Mouse (Mus musculus) lung, postnatal 14 days (tissue): Measurements from ENCODE around the gene Aldh16a1.
"Not testable (repeated sequence)": the region's sequence is repeated elsewhere in the genome, so short reads cannot be mapped to it uniquely, and the experiment has no call there.

Source experiments
- DNase-seq: peaks from one replicate; pipeline ENCODE4 v3.0.0; 2021

Gene Aldh16a1

DNA sequence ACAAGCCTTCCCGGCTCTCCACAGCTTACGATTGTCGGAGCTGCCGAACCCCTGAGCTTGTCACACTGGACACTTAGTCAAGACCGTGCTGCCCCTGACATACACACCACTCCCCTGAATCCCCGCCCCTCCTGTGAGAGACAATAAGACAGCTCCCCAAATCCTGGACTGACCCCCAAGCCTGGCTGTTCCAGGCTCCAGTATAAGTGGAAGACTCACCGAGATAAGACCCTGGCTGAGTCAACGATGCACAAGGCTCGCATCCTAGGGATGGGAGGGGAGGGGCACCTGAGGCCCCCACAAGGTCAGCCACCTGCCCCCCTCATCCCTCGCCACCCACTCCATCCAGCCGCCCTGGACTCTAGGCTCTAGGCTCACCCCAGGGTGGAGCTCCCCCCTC is 22.5 kb downstream of the Aldh16a1 start:
- DNase-seq: no peak

DNA sequence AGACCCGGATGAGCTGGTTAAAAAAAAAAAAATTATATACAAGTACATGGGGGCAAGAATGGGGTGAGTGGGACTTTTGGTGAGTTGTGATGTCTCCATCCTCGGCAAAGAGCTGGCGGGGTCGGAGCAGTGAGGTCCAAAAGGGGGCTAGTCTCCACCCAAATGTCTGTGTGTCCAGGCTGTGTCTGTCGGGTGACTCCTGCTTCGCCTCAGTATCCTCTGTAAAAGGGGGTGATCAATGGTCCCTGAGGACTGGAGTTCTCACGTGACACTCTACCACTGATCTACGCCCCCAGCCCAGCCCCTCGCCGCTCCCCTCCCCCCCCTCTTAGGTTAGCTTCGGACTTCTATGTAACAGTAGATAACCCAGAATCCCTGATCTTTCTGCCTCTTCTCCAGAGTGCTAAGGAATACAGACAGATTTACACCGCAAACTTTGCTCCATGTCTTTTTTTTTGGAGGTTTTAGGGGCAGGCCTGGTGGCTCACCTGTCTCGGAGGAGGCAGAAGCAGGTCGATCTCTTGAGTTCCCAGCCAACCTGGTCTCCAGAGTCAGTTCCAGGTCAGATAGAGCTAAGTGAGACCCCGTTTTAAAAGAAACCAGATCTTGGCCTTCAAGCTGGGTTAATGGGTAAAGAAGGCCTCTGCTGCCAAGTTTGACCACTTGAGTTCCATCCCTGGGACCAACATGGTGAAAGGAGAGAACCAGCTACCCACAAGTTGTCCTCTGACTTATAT is 24.4 kb downstream of the Aldh16a1 start:
- DNase-seq: no peak

DNA sequence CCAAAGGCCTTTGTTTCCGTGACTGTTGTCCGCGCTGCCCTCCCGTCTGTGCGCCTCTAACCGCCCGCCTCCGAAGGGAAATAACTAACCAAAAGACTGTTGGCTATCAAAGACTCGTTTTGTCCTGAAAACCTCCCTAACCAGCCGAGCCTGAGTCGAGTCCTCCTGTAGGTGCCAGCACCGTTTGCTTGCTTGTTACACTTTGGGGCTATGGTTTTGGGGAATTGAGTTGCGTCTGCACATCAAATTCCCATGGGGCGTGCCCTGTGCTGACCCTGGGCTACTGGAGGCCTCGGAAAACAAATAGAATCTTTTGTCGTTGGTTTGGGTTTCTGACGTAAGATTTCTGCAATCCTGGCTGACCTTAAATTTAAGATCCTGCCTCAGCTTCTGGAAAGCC is 25.1 kb downstream of the Aldh16a1 start:
- DNase-seq: no peak

DNA sequence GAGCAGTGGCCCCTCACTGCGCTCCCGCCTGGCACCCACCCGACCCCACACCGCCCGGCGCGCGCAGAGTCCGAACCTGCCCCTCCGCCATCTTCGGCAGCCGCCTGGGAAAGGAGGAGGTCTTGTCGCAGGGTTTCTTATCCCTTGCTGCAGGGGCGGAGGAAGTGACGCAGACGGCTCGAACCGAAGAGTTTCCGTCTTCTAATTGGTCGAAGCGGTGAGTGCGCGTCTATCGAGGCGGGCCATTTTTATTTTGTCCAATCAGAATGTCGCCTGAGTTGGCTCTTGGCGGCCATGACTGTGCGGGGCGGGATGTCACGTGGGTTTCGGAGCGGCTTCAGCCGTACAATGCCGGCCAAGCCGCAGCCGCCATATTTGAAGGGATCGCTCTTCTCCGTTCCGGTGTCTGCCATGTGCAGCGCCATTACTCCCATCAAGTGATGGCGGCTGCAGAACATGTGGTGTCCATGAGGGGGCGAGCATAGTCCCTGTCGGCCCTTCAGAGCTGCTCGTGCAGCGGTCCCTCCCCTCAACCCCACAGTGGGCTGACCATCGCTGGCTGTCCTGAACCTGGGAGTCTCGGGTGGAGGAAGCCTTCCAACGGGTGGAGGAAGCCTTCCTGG is 25.6 kb downstream of the Aldh16a1 start, which contains the start of gene Rpl13a:
Gene Rpl13a, minus strand, starts transcription at position 138 of the 623 bp plus-strand sequence.
- peak; percentile 97 for DNase-seq

DNA sequence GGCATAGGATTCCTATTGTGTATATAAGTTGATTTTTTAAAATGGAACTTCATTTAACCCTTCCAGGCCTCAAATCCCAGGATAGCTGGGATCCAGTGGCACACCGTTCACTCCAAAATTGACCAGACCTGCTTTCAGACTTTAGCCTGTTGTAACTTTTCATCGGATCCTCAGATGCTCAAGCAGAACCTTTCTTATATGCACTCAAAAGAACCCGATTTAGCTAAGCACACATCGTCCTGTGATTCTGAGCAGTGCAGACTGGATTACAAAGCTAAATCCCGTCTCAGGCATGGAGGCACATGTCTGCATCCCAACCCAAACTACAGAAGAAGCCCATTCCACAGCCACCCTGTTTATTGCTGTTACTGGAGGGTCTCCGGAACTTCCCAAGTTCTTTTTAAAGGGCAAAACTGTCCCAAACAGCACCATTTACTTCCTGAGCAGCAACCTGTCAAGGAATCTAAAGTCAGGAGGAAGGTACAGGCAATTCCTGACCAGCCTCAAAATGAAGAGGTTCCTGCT is 26.6 kb downstream of the Aldh16a1 start:
- no peak for DNase-seq

DNA sequence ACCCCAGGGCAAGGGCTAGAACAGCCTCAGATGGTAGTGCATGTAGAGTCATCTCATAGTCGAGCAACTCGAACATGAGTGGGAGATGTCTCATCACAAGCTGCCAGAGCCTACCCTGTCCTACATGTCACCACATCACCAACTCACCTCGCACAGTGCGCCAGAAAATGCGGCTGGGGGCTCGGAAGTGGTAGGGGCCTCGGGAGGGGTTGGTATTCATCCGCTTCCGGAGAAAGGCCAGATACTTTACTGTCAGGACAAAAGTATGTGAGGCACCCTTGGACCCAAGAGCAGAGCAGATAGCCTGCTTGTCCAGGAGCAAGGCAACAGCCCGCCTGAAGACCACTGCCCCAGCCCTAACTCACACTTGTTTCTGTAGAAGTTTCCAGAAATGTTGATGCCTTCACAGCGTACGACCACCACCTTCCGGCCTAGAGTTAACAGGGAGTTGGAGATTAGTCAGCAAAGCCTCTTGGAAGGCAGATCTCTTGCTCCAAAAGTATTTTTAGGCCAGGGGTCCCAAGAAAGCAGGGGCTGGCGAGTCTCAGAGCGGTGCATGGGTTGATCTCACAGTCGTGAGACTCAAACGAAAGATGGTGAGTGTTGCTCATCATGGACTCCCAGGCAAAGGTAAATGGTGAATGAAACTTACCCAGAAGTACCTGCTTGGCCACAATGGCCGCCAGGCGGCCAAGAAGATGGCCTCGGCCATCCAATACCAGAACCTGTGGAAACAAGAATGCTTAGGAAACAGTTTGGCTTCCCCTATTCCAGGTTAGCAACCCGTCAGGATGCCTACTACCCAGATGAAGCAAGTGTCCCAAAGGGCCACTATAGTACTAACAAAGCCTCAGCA is 27.3 kb downstream of the Aldh16a1 start:
- no peak for DNase-seq

DNA sequence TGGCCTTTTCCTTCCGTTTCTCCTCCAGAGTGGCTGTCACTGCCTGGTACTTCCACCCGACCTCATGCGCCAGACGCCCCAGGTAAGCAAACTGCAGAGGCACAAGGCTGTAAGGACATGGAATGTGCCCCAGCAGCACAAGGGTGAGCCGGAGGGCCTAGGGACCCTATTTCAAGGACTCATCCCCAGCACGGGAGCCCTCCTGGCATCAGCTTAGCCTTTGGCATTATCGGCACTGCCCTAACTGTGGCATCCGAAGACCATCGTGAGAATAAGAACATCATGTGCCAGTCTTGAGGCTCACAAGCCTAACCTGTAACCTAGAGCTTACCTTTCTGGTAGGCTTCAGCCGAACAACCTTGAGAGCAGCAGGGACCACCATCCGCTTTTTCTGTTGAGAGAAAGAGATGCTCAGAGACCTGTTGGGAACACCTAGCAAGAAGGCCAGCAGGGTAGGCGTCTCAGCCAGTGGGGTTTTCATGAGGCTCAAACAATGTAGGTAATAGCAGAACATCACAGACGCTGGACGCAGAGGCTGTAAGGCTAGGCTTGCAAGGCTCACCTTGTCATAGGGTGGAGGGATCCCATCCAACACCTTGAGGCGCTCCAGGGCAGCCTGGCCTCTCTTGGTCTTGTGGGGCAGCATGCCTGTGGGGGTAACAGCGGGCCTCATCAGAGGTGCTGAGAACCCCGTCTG is 28.1 kb downstream of the Aldh16a1 start:
- DNase-seq: no peak

DNA sequence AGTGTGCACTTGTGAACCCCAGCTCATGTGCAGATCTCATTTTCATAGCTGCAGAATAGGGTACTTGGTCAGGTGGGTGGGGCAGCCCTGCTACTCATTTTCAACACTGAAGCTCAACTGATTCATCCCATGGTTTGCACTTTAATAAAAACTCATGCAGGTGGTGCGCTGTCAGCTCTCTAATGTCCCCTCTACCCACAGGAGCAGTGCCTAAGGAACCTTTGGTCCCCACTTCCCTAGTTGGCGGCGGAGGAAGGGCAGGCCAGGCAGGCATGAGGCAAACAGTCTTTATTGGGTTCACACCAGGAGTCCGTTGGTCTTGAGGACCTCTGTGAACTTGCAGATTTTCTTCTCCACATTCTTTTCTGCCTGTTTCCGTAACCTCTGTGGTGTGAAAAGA is 28.7 kb downstream of the Aldh16a1 start:
- not testable (repeated sequence) for DNase-seq

DNA sequence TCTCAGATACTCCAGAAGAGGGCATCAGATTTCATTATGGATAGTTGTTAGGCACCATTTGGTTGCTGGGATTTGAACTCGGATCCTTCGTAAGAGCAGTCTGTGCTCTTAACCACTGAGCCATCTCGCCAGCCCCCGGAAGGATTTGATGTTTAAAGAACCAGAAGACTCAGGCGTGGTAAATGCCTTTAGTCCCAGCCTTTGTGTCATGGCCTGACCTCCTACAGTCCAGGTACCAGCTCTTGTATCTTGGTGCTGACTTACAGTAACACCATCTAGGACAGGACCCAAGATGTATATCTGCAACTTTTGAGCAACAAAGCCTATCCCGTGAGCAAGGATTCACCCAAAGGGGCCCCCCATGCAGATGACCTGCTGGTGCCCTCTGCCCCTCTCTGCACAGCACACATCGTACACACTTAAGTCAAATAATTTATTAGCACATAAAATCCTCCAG is 29.2 kb downstream of the Aldh16a1 start:
- DNase-seq: no peak

DNA sequence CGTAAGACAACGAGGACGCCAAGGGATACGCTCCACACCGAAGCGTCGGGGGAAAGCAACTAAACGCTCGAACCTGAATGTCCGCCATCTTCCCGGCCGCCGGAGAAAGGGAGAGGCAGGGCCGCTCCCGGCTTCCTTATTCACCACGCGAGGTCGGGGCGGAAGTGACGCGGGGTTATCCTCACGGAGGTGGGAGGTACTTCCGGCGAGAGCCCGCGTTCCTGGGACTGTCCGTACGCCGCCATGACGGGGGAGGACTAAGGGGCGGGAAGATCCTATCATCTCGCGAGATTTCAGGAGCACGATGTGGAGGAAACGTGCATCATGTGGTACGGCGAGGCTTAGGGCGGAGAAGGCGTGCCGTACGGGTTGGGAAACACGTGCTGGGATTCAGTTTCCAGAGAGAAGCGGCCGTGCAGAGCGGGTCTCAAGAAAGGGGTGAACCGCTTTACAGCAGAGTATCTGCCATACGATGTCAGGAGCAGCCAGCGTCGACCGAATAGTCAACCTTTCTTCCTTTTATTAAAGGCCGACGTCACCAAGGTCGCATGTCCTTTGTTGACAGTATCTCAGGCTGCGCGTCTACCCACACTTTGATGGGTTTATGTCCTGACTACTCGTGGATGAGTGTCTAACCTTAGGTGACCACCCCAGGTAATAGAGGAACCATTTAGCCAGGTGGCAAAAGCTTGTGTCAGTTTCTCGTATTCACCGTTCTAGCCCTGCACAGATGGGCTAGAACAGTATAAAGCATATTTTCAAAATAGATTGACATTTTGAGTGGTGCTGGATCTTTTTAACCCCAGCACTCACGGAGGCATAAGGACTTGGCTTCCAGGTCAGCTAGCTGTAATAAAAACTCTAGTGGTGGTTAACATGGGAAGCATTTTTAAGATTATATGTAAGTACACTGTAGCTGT is 29.9 kb downstream of the Aldh16a1 start, which contains the start of gene Rps11:
Gene Rps11, minus strand, starts transcription at position 216 of the 920 bp plus-strand sequence.
- DNase-seq: peak; percentile 99

DNA sequence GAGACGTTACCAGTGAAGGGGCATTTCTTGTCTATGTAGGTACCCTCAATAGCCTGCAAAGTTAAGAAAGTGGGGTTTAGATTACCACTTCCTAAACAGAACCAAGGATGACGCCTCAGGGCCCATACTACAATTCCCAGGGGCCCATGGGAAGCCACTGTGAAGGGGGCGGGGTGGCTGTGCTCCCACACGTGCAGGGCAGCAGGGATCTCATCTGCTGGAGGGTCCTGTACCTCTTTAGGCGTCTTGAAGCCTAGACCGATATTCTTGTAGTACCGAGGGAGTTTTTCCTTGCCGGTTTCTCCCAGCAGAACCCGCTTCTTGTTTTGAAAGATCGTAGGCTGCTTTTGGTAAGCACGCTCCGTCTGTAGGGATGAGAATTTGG is 31.2 kb downstream of the Aldh16a1 start:
- DNase-seq: no peak

DNA sequence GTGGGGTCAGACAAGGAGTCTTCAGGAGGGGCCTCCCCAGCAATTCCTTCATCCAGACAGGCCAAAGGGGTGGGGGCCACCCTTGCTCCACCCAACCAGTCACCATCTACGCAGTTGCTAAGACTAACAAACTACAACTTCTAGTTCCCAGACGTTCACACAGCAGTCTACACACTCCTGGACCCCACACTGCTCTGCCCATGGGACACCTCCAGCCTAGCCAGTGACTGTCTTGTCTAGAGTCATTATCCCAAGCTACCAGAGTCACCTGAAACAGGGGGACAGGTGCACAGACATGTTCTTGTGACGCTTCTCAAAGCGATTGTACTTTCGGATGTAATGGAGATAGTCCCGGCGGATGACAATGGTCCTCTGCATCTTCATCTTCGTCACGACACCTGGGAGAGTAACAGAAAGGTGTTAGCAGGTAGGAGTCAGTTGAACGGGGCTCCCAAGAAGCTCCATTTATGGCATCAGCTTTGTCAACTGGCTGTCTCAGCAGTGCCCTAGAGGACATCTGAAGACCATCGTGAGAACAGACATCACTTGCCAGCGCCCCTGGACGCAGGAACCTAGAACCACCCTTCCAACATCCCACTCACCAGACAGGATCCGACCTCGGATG is 31.7 kb downstream of the Aldh16a1 start:
- no peak for DNase-seq

DNA sequence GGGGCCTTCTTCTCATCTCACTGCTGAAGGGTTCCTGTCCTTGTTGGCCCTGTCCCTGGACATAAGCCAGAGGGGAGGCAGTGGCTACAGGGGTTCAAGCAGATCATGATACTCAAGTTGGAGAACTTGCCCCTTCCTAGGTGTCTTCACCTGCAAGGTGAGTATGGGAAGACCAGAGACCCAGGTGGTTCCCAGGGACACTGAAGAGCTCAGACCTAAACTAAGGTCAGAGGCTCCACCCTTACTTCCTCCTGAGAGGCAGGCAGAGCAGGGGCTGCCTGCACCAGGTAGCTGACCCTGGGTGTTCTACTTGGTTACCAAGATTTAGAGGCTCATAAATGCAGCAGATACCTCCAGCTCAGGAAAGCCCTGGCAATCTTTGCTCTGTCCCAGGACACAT is 32.4 kb downstream of the Aldh16a1 start:
- DNase-seq: no peak

DNA sequence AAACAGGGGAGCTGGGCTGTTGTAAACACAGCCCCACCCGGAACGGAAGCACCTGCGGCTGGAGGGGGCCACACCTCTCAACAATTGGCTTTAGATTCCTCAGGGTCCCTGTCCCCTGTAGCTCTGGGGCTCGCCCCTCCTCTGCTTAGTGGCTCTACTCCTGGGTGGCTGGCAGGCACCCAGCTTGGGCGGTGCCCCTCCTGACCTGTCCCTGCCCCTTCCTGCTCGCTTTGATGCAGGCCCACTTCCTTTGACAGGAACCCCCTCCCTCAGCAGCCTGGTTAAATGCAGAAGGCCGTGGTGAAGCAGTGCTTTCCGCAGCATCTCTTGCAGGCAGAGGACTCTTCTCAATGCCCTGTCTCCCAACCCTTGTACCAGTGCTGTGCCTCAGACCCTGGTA is 33.0 kb downstream of the Aldh16a1 start:
- peak; percentile 72 for DNase-seq

DNA sequence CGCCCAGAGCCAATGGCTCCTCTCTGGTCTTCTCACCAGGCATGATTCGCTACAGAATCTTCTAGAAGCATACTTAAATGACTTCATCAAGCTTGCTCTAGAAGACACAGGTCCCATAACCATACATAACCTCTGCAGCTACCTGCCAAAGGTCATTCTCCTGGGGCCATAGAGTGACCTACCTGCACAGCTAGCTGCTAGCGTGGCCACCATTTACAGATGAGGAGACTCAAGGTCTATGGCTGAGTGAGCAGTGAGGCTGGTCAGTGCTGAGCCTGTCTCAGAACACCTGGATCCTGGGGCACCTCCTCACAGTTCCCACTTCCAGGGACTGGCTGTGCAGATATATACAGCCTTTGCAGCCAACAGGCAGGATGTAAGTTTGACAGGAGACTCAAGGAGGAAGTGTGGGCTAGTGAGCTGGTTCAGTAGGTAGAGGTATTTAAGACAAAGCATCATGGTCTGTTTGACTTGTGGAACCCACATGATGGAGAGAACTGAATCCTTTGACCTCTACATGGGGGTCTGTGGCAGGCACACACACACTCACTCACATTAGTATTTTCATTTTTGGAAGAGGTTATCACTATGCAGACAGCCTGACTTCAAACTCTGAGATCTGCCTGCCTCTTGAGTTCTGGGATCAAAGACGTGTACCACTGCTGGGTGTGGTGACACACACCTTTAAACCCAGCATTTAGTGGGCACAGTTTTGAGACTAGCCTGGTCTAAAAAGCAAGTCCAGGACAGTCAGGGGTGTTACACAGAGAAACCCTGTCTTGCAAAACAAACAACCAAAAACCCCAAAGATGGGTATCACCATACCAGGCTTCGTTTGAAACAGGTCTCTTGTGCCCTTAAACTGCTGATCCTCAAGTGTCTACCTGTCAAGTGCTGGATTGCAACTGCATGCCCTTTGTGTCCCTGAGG is 34.3 kb downstream of the Aldh16a1 start:
- DNase-seq: no peak

DNA sequence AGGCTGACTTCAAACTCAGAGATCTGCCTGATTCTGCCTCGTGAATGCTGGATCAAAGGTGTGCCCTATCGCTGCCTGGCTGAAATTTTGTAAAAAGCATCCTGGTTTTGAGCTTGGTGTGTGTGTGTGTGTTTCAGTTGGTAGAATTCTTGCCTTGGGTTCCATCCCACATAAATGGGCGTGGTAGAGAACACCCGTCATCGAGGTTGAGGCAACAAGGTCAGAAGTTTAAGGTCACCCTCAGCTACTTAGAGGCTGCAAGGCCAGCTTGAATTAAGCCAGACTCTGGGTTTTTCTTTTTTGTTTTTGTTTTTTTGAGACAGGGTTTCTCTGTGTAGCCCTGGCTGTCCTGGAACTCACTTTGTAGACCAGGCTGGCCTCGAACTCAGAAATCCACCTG is 36.0 kb downstream of the Aldh16a1 start:
- no peak for DNase-seq

DNA sequence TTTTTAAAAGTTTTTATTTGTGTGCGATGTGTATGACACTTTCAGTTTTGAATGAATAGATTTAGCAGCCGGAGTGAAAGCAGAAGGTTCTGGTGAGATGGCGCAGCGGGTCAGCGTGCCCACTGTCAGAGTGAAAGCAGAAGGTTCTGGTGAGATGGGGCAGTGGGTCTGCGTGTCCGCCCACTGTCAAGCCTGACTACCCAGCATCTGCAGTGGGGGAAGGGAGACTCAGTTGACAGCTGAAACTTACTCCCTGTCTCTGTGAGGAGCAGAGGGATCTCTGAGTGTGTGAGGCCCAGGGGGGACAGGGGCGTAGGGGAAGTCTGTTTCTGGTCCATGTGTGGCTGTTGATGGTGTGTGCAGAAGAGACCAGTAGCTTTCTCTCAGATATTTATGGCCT is 36.8 kb downstream of the Aldh16a1 start:
- no peak for DNase-seq

DNA sequence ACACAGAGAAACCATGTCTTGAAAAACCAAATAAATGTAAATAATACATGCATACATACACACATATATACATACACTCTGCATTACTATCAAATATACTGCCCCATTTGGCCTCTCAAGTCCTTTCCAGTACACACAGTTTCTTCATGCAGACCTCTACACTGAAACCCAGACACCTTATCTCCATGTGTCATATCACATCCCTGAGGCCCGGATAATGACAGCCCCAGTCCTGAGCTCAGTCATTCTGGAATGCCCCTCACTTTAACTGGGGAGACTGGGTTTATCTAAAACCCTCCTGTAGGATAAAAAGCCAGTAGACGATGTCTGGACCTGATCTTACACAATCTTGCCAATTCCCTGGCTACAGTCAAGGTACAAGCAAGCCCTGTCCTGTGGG is 40.9 kb downstream of the Aldh16a1 start:
- DNase-seq: no peak

DNA sequence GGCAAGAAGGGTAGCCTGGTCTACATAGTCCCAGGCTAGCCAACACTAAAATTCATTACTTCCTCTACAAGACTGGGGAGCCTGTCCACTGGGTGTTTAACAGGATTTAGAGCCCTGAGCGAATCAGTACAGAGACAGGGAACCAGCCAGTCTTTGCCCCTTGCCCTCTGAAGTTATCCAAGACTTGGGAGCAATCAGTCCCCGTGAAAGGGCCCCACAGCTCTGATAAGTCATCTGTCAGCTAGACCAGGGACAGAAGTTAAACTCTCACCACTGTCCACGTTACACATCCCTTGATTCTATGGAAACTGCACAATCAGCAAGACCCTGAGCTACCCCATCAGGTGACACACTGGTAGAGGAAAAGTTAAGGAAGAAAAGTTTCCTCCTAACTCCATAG is 41.9 kb downstream of the Aldh16a1 start:
- DNase-seq: no peak

DNA sequence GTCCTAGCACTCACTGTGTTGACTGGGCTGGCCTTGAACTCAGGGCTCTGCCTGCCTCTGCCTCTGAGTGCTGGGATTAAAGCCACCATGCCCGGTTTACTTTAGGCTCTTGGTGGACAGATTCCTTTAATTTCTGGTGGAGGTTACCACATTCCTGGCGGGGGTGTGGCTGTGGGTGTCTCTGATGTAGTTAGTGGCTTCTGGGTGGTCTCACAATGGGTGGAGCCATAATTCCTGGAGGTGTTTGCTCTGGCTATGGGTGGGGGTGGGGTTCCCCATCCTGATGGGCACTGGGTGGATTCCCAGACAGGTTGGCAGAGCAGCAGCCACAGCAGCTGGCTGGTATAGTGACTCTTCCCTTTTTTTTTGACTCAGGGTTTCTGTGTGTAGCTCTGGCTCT is 42.4 kb downstream of the Aldh16a1 start:
- DNase-seq: no peak
